Mouse (Mus musculus) megakaryocyte, embryonic 14.5 days (primary cell): Measurements from ENCODE around the gene Recql5.

Source experiments
- FLI1 ChIP-seq: IDR thresholded peaks from 2 replicates; pipeline ENCODE4 v1.6.1; 2012; ENCODE audit warnings: low read length, inconsistent platforms, mixed read lengths
- GATA1 ChIP-seq: IDR thresholded peaks from 3 replicates; pipeline ENCODE4 v1.6.1; 2012; ENCODE audit warnings: mixed read lengths, low read length, inconsistent platforms, borderline replicate concordance

DNA sequence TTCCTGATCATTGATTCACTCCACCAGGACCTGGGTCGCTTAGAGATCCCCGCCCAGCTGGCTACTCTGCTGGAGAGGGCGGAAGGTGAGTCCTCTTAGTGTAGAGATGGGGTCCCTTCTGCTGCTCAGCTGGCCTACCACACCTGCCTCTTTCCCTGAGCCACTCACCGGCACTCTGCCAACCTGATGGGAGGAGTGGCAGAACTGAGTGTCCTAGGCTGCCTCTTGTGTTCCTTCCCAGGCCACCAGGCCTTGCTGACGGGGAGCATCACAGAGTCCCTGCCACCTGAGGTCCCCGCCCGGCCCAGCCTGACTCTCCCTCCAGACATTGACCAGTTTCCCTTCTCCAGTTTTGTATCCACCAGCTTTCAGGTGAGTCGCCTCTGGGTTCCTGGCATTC is 55.2 kb downstream of the Recql5 start:
- TF ChIP-seq FLI1 (no peak), GATA1 (no peak)
